Mouse (Mus musculus) macrophage (primary cell): ENCODE data around the gene Serpina3a. TPM values are rescaled to one million over a fixed set of nuclear protein-coding genes. Genes with fewer than 3 reads are reported as not detected.

Experiments used
- H3K27ac ChIP-seq: fragments of 350-480 bp; formaldehyde crosslinking; 2 replicates; pipeline ENCODE4 v1.9.0; 2021
- H3K36me3 ChIP-seq: fragments of 350-480 bp; formaldehyde crosslinking; 2 replicates; pipeline ENCODE4 v1.9.0; 2021; ENCODE audit errors: inconsistent target
- H3K4me3 ChIP-seq: fragments of 350-480 bp; formaldehyde crosslinking; 2 replicates; pipeline ENCODE4 v1.9.0; 2021; ENCODE audit errors: inconsistent target
- H3K79me2 ChIP-seq: fragments of 350-480 bp; formaldehyde crosslinking; 2 replicates; pipeline ENCODE4 v1.9.0; 2021; ENCODE audit errors: inconsistent target
- WGBS: methylation state at CpG from one replicate; pipeline ENCODE4 v1.1.7; 2026; ENCODE audit warnings: inconsistent platforms; ENCODE audit not compliant: missing documents; 5-methylcytosine and 5-hydroxymethylcytosine counted together
- polyA plus RNA-seq: library from polyadenylated mRNA; stranded (reverse); fragments of 250-400 nt; gene quantifications from 3 replicates; pipeline ENCODE4 v1.2.4, GENCODE M21; 2018; ENCODE audit warnings: inconsistent platforms

Serpina3a gene
- polyA plus RNA-seq, 1 experiment from 2014 or later = not detected

GRCm38 (mm10) chr12:104123996-104124395 lies 11.5 kb downstream of the Serpina3a start:
- 38% methylated on average over 2 of the region's 2 CpGs for WGBS
- H3K36me3 ChIP-seq = no peaks in the 10 kb centered on the region
- H3K4me3 ChIP-seq = no peak overlapping the region
- no peaks in the 10 kb centered on the region for H3K79me2 ChIP-seq
- H3K27ac ChIP-seq = no peak overlapping the region

GRCm38 (mm10) chr12:104125021-104125560 lies 12.6 kb downstream of the Serpina3a start:
- WGBS = 92% methylated on average over 5 of the region's 5 CpGs
- no peak overlapping the region for H3K27ac ChIP-seq
- no peaks in the 10 kb centered on the region for H3K79me2 ChIP-seq
- H3K36me3 ChIP-seq = no peaks in the 10 kb centered on the region
- no peak overlapping the region for H3K4me3 ChIP-seq

GRCm38 (mm10) chr12:104127696-104128095 lies 15.2 kb downstream of the Serpina3a start, which contains the start of gene Serpina3b:
TSS of gene Serpina3b (plus strand) at chr12:104127996.
- Histone ChIP-seq H3K36me3 (no peaks in the 10 kb centered on the region), H3K4me3 (no peak within 1 kb of the TSS), H3K27ac (no peak within 1 kb of the TSS), H3K79me2 (no peaks in the 10 kb centered on the region)
- 88% methylated on average over 5 of the region's 5 CpGs for WGBS

GRCm38 (mm10) chr12:104131041-104131440 lies 18.5 kb downstream of the Serpina3a start:
- Histone ChIP-seq H3K4me3 (no peak overlapping the region), H3K79me2 (no peaks in the 10 kb centered on the region), H3K36me3 (no peaks in the 10 kb centered on the region), H3K27ac (no peak overlapping the region)

- Histone ChIP-seq H3K79me2 (no peaks in the 10 kb centered on the region), H3K4me3 (no peak overlapping the region), H3K36me3 (no peaks in the 10 kb centered on the region), H3K27ac (no peak overlapping the region)
- WGBS = 67% methylated on average over 2 of the region's 2 CpGs
Observed at GRCm38 (mm10) chr12:104138216-104138615, 25.7 kb downstream of the Serpina3a start.

GRCm38 (mm10) chr12:104140543-104141103 lies 28.1 kb downstream of the Serpina3a start:
- WGBS = 93% methylated on average over 4 of the region's 4 CpGs
- Histone ChIP-seq H3K27ac (no peak overlapping the region), H3K4me3 (no peak overlapping the region), H3K79me2 (no peaks in the 10 kb centered on the region), H3K36me3 (no peaks in the 10 kb centered on the region)

GRCm38 (mm10) chr12:104141506-104141905 lies 29.0 kb downstream of the Serpina3a start:
- Histone ChIP-seq H3K27ac (no peak overlapping the region), H3K4me3 (no peak overlapping the region), H3K36me3 (no peaks in the 10 kb centered on the region), H3K79me2 (no peaks in the 10 kb centered on the region)
- WGBS = 94% methylated on average over 1 of the region's 1 CpGs

- 13% methylated on average over 1 of the region's 1 CpGs for WGBS
- no peaks in the 10 kb centered on the region for H3K36me3 ChIP-seq
- no peak overlapping the region for H3K27ac ChIP-seq
- no peaks in the 10 kb centered on the region for H3K79me2 ChIP-seq
- H3K4me3 ChIP-seq = no peak overlapping the region
Observed at GRCm38 (mm10) chr12:104142427-104142826, 29.9 kb downstream of the Serpina3a start.

- 100% methylated on average over 1 of the region's 1 CpGs for WGBS
- Histone ChIP-seq H3K36me3 (no peaks in the 10 kb centered on the region), H3K4me3 (no peak overlapping the region), H3K79me2 (no peaks in the 10 kb centered on the region), H3K27ac (no peak overlapping the region)
Observed at GRCm38 (mm10) chr12:104143286-104143685, 30.8 kb downstream of the Serpina3a start.

GRCm38 (mm10) chr12:104145571-104145970 lies 33.0 kb downstream of the Serpina3a start:
- no peak overlapping the region for H3K4me3 ChIP-seq
- 100% methylated on average over 2 of the region's 2 CpGs for WGBS
- no peaks in the 10 kb centered on the region for H3K36me3 ChIP-seq
- no peaks in the 10 kb centered on the region for H3K79me2 ChIP-seq
- H3K27ac ChIP-seq = no peak overlapping the region

GRCm38 (mm10) chr12:104151989-104152388 lies 39.5 kb downstream of the Serpina3a start:
- 59% methylated on average over 2 of the region's 2 CpGs for WGBS
- Histone ChIP-seq H3K4me3 (no peak overlapping the region), H3K27ac (no peak overlapping the region), H3K36me3 (no peaks in the 10 kb centered on the region), H3K79me2 (no peaks in the 10 kb centered on the region)

GRCm38 (mm10) chr12:104153041-104153645 lies 40.6 kb downstream of the Serpina3a start:
- H3K4me3 ChIP-seq = no peak overlapping the region
- WGBS = 75% methylated on average over 3 of the region's 3 CpGs
- H3K36me3 ChIP-seq = no peaks in the 10 kb centered on the region
- no peaks in the 10 kb centered on the region for H3K79me2 ChIP-seq
- H3K27ac ChIP-seq = no peak overlapping the region

- H3K27ac ChIP-seq = no peak within 1 kb of the TSS
- no peak within 1 kb of the TSS for H3K4me3 ChIP-seq
- no peaks in the 10 kb centered on the region for H3K79me2 ChIP-seq
- 87% methylated on average over 2 of the region's 2 CpGs for WGBS
- no peaks in the 10 kb centered on the region for H3K36me3 ChIP-seq
Observed at GRCm38 (mm10) chr12:104153656-104154055, 41.1 kb downstream of the Serpina3a start, which contains the start of gene Serpina3c. TSS of gene Serpina3c (minus strand) at chr12:104153870.
